Mouse (Mus musculus) lung, adult 10 weeks (tissue): Measurements from ENCODE around the gene Traf3ip1. TPM values are rescaled to one million over a fixed set of nuclear protein-coding genes. Genes with fewer than 3 reads are reported as not detected.

Source experiments
- polyA plus RNA-seq: library from polyadenylated mRNA; stranded (reverse); fragments of 350-450 nt; fragmentation: Illumina TruSeq; extraction: RNeasy Lipid Tissue Mini Kit (QIAGEN cat#74804); gene quantifications from one replicate; pipeline ENCODE4 v1.2.3, GENCODE M21; 2014; ENCODE audit warnings: low read depth, low replicate concordance; ENCODE audit not compliant: insufficient read depth

The Traf3ip1 gene
- polyA plus RNA-seq, result 17.5 TPM

DNA sequence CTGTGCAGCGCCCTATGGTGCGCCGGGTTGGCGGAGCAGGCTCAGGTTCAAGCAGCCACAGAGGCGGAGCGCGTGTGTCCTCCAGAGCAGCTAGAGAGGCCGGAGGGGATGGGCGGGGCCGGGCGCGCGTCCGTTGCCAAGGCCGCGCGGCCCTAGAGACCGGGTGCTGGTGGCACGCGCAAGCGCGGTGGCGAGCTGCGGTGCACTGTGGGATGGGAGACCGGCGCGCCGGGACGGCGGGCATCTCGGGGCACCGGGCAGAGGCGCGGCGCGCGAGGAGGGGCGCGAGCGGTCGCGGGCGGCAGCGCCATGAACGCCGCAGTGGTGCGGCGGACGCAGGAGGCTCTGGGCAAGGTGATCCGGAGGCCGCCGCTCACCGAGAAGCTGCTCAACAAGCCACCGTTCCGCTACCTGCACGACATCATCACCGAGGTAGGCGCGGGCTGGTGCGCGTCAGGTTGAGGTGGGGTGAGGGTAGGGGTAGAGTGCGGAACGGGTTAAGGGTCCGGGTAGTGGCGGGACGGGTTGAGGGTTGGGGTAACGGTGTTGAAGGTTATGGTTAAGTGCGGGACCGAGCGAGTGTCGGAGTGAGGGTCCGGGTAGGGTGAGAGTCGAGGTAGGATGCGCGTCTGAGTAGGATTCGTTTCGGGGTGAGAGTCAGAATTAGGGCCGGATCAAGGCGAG, at the start of gene Traf3ip1:
Gene Traf3ip1, plus strand, starts transcription at position 191 of the 684 bp plus-strand sequence.

DNA sequence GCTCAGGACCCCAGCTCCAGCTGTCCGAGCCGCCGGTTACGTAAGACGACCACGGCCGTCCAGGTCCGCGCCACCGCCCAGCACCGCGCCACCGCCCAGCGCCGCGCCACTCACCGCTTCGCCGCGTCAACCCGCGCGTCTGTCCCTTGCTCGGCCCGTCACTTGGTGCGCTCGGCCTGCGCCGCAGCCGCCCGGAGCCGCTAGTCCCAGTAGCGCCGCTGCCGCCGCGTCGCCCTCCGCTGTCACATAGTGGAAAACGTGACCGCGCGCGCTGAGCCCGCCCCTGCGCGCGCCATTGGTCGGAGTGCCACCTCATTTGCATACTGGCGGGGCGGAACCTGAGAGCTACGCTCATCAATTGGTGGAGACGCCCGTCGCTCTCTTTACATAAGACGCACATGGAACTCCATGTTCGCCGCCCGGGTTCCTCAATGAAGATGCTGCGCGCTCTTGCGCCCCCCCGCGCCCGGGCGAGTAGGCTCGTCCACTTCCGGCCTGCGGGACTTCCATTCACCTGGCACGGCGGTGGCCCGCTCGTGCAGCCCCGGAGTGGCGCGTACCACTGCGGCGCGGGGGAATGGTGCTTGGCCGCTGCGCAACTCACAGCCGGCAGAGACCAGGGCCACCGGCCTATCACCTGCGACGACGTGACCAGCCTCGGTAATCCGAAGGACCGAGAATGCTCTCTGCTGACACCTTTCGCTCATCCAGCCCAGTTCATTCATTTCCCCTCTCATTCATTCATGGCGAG, 35.2 kb upstream of the Traf3ip1 start, which contains the start of gene Per2:
Gene Per2, minus strand, starts transcription at position 266 of the 751 bp plus-strand sequence.

GRCm38 (mm10) chr1:91540271-91540826, 45.9 kb downstream of the Traf3ip1 start, which contains the start of gene Asb1:
Gene Asb1 (plus strand): TSS chr1:91540544.

Other genes starting within 250 kb of the Traf3ip1 start
- gene Ube2f, start 244.3 kb upstream of the Traf3ip1 start, polyA plus RNA-seq, result 38.3 TPM
- 14.3 TPM for gene Scly, start 196.3 kb upstream of the Traf3ip1 start, polyA plus RNA-seq
- gene Espnl, start 172.6 kb upstream of the Traf3ip1 start, polyA plus RNA-seq, result 0.08 TPM
- 0.38 TPM for gene Klhl30, start 143.6 kb upstream of the Traf3ip1 start, polyA plus RNA-seq
- 0.11 TPM for gene Erfe, start 128.2 kb upstream of the Traf3ip1 start, polyA plus RNA-seq
- 67.9 TPM for gene Ilkap, start 95.8 kb upstream of the Traf3ip1 start, polyA plus RNA-seq
- gene Hes6, start 80.6 kb upstream of the Traf3ip1 start, polyA plus RNA-seq, result 36.2 TPM
- gene Per2, start 35.3 kb upstream of the Traf3ip1 start, polyA plus RNA-seq, result 2.2 TPM
- gene Asb1, start 45.9 kb downstream of the Traf3ip1 start, polyA plus RNA-seq, result 6.1 TPM